Mouse (Mus musculus) forebrain, postnatal 0 days (tissue): ENCODE data around the gene Men1. TPM values are rescaled to one million over a fixed set of nuclear protein-coding genes. Genes with fewer than 3 reads are reported as not detected.

Source experiments
- ATAC-seq: fragments of 200-750 bp; cut with Nextera tagmentation; 2 replicates; pipeline ENCODE4 v1.8.0; 2017; ENCODE audit warnings: mild to moderate bottlenecking, moderate library complexity
- DNase-seq: peaks from one replicate; pipeline ENCODE4 v3.0.0-alpha.2; 2015
- H3K27ac ChIP-seq: fragments of 300-500 bp; sonication (generic); 2 replicates; pipeline ENCODE4 v1.5.1; 2014; ENCODE audit warnings: low read depth, mild to moderate bottlenecking, antibody characterized with exemption, low read length, moderate library complexity, mixed read lengths
- H3K27me3 ChIP-seq: fragments of 300-500 bp; sonication (generic); 2 replicates; pipeline ENCODE4 v1.6.1; 2014; ENCODE audit warnings: mild to moderate bottlenecking, low read length, mixed read lengths; ENCODE audit not compliant: insufficient read depth
- H3K36me3 ChIP-seq: fragments of 300-500 bp; sonication (generic); 2 replicates; pipeline ENCODE4 v1.6.1; 2014; ENCODE audit warnings: mild to moderate bottlenecking, moderate library complexity; ENCODE audit not compliant: insufficient read depth
- H3K4me1 ChIP-seq: fragments of 300-500 bp; sonication (generic); 2 replicates; pipeline ENCODE4 v1.6.1; 2014; ENCODE audit warnings: antibody characterized with exemption; ENCODE audit not compliant: insufficient read depth
- H3K4me2 ChIP-seq: fragments of 300-500 bp; sonication (generic); 2 replicates; pipeline ENCODE4 v1.6.1; 2014; ENCODE audit warnings: low read depth, mild to moderate bottlenecking, moderate library complexity
- H3K4me3 ChIP-seq: fragments of 300-500 bp; sonication (generic); 2 replicates; pipeline ENCODE4 v1.5.1; 2014; ENCODE audit warnings: low read depth, low read length, mixed read lengths
- H3K9ac ChIP-seq: fragments of 300-500 bp; sonication (generic); 2 replicates; pipeline ENCODE4 v1.6.1; 2014; ENCODE audit warnings: mild to moderate bottlenecking
- H3K9me3 ChIP-seq: fragments of 300-500 bp; sonication (generic); 2 replicates; pipeline ENCODE4 v1.6.1; 2016; ENCODE audit warnings: low read length
- CTCF ChIP-seq: sonication (generic); IDR thresholded peaks from 2 replicates; pipeline ENCODE4 v1.5.1; 2016; ENCODE audit warnings: antibody characterized with exemption, control low read depth, low read depth
- WGBS: fragments of 180-500 bp; shearing (Covaris S2); extraction: QIAGEN DNeasy Blood & Tissue Kit; methylation state at CpG from one replicate; pipeline ENCODE4 v1.1.7; 2014; 5-methylcytosine and 5-hydroxymethylcytosine counted together
- polyA plus RNA-seq: library from polyadenylated mRNA; unstranded; fragments of >200 nt; fragmentation: Nextera tagmentation; extraction: Ambion mirVana; gene quantifications from 2 replicates; pipeline ENCODE4 v1.2.1, GENCODE M21; 2015
- total RNA-seq: library from RNA; depleted of rRNA; stranded (reverse); fragments of >200 nt; gene quantifications from 2 replicates; pipeline ENCODE4 v1.2.3, GENCODE M21; 2014

Gene Men1
- total and polyA plus RNA-seq, 2 experiments from 2014 or later: 60.5 to 60.9 TPM

GRCm38 (mm10) chr19:6364842-6365241 lies 30.1 kb downstream of the Men1 start:
- Histone ChIP-seq H3K4me3 (peak overlapping the region; percentile 79), H3K9ac (peak overlapping the region; percentile 96), H3K27ac (no peak overlapping the region), H3K27me3 (no peaks in the 10 kb centered on the region), H3K9me3 (no peaks in the 10 kb centered on the region), H3K36me3 (peaks cover 41% of the 10 kb centered on the region), H3K4me1 (peaks cover 4% of the 10 kb centered on the region), H3K4me2 (peak overlapping the region; percentile 65)
- no peak for DNase-seq
- 8% methylated on average over 2 of the region's 2 CpGs for WGBS
- ATAC-seq: no peak
- TF ChIP-seq CTCF: no peak

DNA sequence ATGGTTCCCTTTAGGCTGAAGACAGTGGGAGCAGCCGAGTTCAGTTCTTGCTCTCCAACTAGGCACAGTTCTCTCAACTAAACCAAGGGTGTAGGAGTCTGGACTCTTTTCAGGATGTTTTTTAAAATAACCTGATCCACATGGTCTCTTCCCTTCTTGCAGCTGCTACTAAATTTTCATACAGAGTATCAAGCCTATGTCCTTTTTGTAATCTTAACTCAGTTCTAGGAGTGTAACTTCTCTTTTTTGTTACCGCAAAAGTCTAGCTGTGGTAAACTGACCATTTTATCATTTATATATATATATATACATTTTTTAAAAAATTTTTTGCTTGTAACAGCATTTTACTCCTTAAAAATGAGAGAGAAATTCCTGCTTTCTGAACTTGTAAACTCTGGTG lies 35.4 kb downstream of the Men1 start:
- TF ChIP-seq CTCF: no peak
- WGBS: 89% methylated on average over 2 of the region's 2 CpGs
- no peak overlapping the region for H3K27ac ChIP-seq
- H3K36me3 ChIP-seq: peaks cover 91% of the 10 kb centered on the region
- no peak overlapping the region for H3K9ac ChIP-seq
- no peak overlapping the region for H3K4me3 ChIP-seq
- ATAC-seq (no peak), DNase-seq (no peak)
- H3K4me2 ChIP-seq: no peak overlapping the region
- H3K27me3 ChIP-seq: no peaks in the 10 kb centered on the region
- no peaks in the 10 kb centered on the region for H3K4me1 ChIP-seq
- H3K9me3 ChIP-seq: no peaks in the 10 kb centered on the region

DNA sequence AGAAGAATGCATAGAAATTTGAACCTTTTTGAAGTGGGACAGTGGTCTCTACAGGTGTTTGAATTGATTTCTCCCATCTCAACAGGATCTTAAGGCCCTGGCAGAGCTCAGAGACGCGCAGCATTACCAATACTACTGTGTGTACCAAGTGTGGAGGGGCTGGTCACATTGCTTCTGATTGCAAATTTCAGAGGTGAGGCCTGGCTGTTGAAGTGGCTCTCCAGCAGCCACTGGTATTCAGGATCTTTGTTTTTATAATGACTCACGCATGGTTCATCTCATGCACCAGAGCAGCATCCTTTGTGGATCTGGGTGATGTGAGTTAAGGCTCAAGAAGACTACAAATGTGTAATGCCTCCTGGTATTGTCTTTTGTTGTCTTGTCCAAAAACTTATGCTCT lies 37.7 kb downstream of the Men1 start:
- no peak for TF ChIP-seq CTCF
- no peak for ATAC-seq
- WGBS: 94% methylated on average over 3 of the region's 3 CpGs
- no peak overlapping the region for H3K27ac ChIP-seq
- no peak overlapping the region for H3K9ac ChIP-seq
- no peak overlapping the region for H3K4me2 ChIP-seq
- H3K36me3 ChIP-seq: peaks cover 95% of the 10 kb centered on the region
- DNase-seq: no peak
- H3K4me1 ChIP-seq: no peaks in the 10 kb centered on the region
- no peak overlapping the region for H3K4me3 ChIP-seq
- H3K9me3 ChIP-seq: no peaks in the 10 kb centered on the region
- H3K27me3 ChIP-seq: no peaks in the 10 kb centered on the region

DNA sequence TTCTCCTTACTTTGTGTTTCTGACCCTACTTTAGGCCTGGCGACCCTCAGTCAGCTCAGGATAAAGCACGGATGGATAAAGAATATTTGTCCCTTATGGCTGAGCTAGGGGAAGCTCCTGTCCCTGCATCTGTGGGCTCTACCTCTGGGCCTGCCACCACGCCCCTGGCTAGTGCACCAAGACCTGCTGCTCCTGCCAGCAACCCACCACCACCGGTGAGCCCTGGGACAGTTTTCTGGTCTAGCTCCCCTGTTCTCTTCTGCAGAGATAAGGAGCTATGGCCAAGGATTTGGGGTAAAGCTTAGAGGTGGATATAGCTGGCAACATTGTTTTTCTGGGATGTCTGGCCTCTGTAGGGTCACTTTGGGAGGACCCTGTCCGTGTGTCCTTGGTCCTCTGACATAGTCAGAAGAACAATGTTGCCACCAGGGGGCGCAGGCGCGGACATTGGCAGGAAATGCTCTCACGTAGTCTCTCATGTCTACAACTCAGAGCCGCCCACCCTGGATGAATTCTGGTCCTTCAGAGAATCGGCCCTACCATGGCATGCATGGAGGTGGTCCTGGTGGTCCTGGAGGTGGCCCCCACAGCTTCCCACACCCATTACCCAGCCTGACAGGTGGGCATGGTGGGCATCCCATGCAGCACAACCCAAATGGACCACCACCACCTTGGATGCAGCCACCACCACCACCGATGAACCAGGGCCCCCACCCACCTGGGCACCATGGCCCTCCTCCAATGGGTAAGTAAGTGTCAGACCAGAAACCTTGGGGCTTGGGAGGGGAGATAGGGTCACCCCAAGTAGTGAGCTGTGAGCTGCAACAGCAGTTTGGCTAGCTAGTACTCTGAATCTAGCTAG lies 39.0 kb downstream of the Men1 start:
- H3K36me3 ChIP-seq: peaks cover 85% of the 10 kb centered on the region
- no peaks in the 10 kb centered on the region for H3K27me3 ChIP-seq
- 63% methylated on average over 12 of the region's 12 CpGs for WGBS
- H3K9ac ChIP-seq: no peak overlapping the region
- ATAC-seq (peak; percentile 54), DNase-seq (peak; percentile 81)
- H3K4me2 ChIP-seq: no peak overlapping the region
- no peaks in the 10 kb centered on the region for H3K9me3 ChIP-seq
- no peak overlapping the region for H3K4me3 ChIP-seq
- TF ChIP-seq CTCF: peak; percentile 80
- H3K4me1 ChIP-seq: no peaks in the 10 kb centered on the region
- H3K27ac ChIP-seq: no peak overlapping the region; the same call in 1 of the 2 replicates

DNA sequence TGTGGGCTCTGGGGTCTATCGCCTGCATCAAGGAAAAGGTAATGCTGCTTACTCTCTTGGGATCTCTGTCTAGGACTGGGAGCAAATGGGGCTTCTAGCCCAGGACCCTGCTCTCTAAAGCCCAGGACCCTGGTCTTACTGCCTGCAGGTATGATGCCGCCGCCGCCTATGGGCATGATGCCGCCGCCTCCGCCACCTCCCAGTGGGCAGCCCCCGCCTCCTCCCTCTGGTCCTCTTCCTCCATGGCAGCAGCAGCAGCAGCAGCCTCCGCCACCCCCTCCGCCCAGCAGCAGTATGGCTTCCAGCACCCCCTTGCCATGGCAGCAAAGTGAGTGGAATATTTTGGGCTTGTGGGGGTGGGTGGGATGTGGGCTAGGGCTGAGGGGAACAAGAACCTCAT lies 39.8 kb downstream of the Men1 start:
- no peak overlapping the region for H3K27ac ChIP-seq
- peaks cover 78% of the 10 kb centered on the region for H3K36me3 ChIP-seq
- no peak overlapping the region for H3K9ac ChIP-seq
- no peak for DNase-seq
- no peaks in the 10 kb centered on the region for H3K9me3 ChIP-seq
- H3K4me3 ChIP-seq: no peak overlapping the region
- no peak overlapping the region for H3K4me2 ChIP-seq
- no peaks in the 10 kb centered on the region for H3K27me3 ChIP-seq
- WGBS: 98% methylated on average over 10 of the region's 10 CpGs
- no peak for TF ChIP-seq CTCF
- H3K4me1 ChIP-seq: no peaks in the 10 kb centered on the region
- ATAC-seq: no peak

DNA sequence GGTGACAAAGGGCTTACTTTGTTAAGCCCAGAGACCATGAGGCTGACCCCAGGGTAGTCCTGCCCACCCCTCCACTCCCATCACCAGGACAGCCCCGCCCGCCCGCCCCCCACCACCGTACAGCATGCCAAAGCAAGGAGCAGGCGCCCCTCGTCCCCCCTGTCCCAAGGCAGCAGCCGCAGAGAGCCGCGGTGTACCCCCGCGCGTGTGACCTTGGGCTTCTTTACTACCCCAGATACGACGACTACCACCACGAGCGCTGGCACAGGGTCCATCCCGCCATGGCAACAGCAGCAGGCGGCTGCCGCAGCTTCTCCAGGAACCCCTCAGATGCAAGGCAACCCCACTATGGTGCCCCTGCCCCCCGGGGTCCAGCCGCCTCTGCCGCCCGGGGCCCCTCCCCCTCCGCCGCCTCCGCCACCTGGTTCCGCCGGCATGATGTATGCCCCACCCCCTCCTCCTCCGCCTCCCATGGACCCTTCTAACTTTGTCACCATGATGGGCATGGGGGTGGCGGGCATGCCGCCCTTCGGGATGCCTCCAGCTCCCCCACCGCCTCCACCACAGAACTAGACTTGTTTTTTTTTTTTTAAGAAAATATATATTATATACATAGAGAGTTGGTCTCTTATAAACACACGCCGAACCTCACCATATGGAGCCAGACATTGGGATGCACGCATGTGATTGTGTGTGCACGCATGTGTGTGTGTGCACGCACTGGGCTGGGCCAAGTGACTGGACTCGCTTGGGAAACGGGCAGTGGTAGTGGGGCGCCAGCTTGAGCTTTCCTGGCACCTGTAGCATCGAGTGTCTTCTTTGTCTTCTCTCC lies 40.9 kb downstream of the Men1 start:
- WGBS: 89% methylated on average over 41 of the region's 42 CpGs
- TF ChIP-seq CTCF: no peak
- no peak for ATAC-seq
- Histone ChIP-seq H3K27me3 (no peaks in the 10 kb centered on the region), H3K4me2 (no peak overlapping the region), H3K4me3 (no peak overlapping the region), H3K4me1 (no peaks in the 10 kb centered on the region), H3K27ac (no peak overlapping the region), H3K36me3 (peaks cover 70% of the 10 kb centered on the region), H3K9ac (no peak overlapping the region), H3K9me3 (no peaks in the 10 kb centered on the region)
- no peak for DNase-seq

- peak; percentile 74 for TF ChIP-seq CTCF
- Histone ChIP-seq H3K4me1 (no peaks in the 10 kb centered on the region), H3K4me3 (no peak overlapping the region), H3K9ac (no peak overlapping the region), H3K9me3 (no peaks in the 10 kb centered on the region), H3K27me3 (no peaks in the 10 kb centered on the region), H3K27ac (no peak overlapping the region), H3K36me3 (peaks cover 64% of the 10 kb centered on the region), H3K4me2 (no peak overlapping the region)
- peak; percentile 50 for DNase-seq
- WGBS: 71% methylated on average over 14 of the region's 14 CpGs
- no peak for ATAC-seq
Observed at GRCm38 (mm10) chr19:6376255-6376564, 41.4 kb downstream of the Men1 start.
